Mouse (Mus musculus): ENCODE measurements at regions not wholly inside any gene's neighbourhood (a gene's known extent, or its start where the extent isn't known, plus 50 kb on each side); places are given as distances from the start of the nearest gene placed in this dataset.

GRCm38 (mm10) chr1:191457103-191457502 is 54.0 kb upstream of the Ppp2r5a start:
- Histone ChIP-seq H3K4me3 (ENCODE audit: insufficient read depth in 1 of 2, low read depth in 1 of 2, low read length in 2 of 2, poor library complexity in 1 of 2, severe bottlenecking in 1 of 2) (no peak overlapping the region), H3K9me3 (ENCODE audit: control insufficient read depth, insufficient read depth, low read depth, low read length) (no peaks in the 10 kb centered on the region), H3K27ac (ENCODE audit: insufficient read depth, low read depth, low read length, poor library complexity, severe bottlenecking) (no peak overlapping the region), H3K9ac (ENCODE audit: insufficient read depth, low read depth, low read length, poor library complexity, severe bottlenecking) (no peak overlapping the region), H3K36me3 (ENCODE audit: control insufficient read depth, insufficient read depth, low read length, poor library complexity, severe bottlenecking) (no peaks in the 10 kb centered on the region), H3K4me1 (ENCODE audit: control insufficient read depth in 2 of 2, insufficient read depth in 2 of 2, low read length in 2 of 2, poor library complexity in 1 of 2) (no peaks in the 10 kb centered on the region)
- TF ChIP-seq HCFC1 (IDR thresholded peaks at IDR 0.05; ENCODE audit: borderline replicate concordance, insufficient read depth, low read length) = no peak
- no peak for TF ChIP-seq CHD2 (IDR thresholded peaks at IDR 0.05; ENCODE audit: low read depth, low read length)
- no peak for TF ChIP-seq ZNF384 (IDR thresholded peaks at IDR 0.05; ENCODE audit: low read depth, low read length)
- no peak for TF ChIP-seq ZC3H11A (IDR thresholded peaks at IDR 0.05; ENCODE audit: borderline replicate concordance, low read depth, low read length)
- no peak for TF ChIP-seq MAFK (IDR thresholded peaks at IDR 0.05; ENCODE audit: insufficient read depth, low read depth, low read length)
- in situ Hi-C loops (cut with MboI; ENCODE audit: low sequenced_read_pairs in 2 of 2, unreplicated experiment in 2 of 2) = no loop called here
- DNase-seq (ENCODE audit: low read depth, low spot score) = no peak

GRCm38 (mm10) chr1:191454604-191455003 is 51.5 kb upstream of the Ppp2r5a start:
- in situ Hi-C loops (cut with MboI; ENCODE audit: low sequenced_read_pairs in 2 of 2, unreplicated experiment in 2 of 2) = no loop called here
- no peaks in the 10 kb centered on the region for H3K36me3 ChIP-seq (ENCODE audit: control insufficient read depth, insufficient read depth, low read length, poor library complexity, severe bottlenecking)
- H3K9me3 ChIP-seq (ENCODE audit: control insufficient read depth, insufficient read depth, low read depth, low read length) = no peaks in the 10 kb centered on the region
- H3K4me3 ChIP-seq (ENCODE audit: insufficient read depth in 1 of 2, low read depth in 1 of 2, low read length in 2 of 2, poor library complexity in 1 of 2, severe bottlenecking in 1 of 2) = no peak overlapping the region
- no peaks in the 10 kb centered on the region for H3K4me1 ChIP-seq (ENCODE audit: control insufficient read depth in 2 of 2, insufficient read depth in 2 of 2, low read length in 2 of 2, poor library complexity in 1 of 2)
- H3K9ac ChIP-seq (ENCODE audit: insufficient read depth, low read depth, low read length, poor library complexity, severe bottlenecking) = no peak overlapping the region
- DNase-seq (ENCODE audit: low read depth, low spot score) = no peak
- no peak for TF ChIP-seq ZC3H11A (IDR thresholded peaks at IDR 0.05; ENCODE audit: borderline replicate concordance, low read depth, low read length)
- no peak for TF ChIP-seq MAFK (IDR thresholded peaks at IDR 0.05; ENCODE audit: insufficient read depth, low read depth, low read length)
- no peak for TF ChIP-seq ZNF384 (IDR thresholded peaks at IDR 0.05; ENCODE audit: low read depth, low read length)
- TF ChIP-seq CHD2 (IDR thresholded peaks at IDR 0.05; ENCODE audit: low read depth, low read length) = no peak
- no peak for TF ChIP-seq HCFC1 (IDR thresholded peaks at IDR 0.05; ENCODE audit: borderline replicate concordance, insufficient read depth, low read length)
- H3K27ac ChIP-seq (ENCODE audit: insufficient read depth, low read depth, low read length, poor library complexity, severe bottlenecking) = no peak overlapping the region

- no peaks in the 10 kb centered on the region for H3K4me1 ChIP-seq (ENCODE audit: control insufficient read depth in 2 of 2, insufficient read depth in 2 of 2, low read length in 2 of 2, poor library complexity in 1 of 2)
Observed at GRCm38 (mm10) chr1:191453589-191453988, 50.5 kb upstream of the Ppp2r5a start.

More at GRCm38 (mm10) chr1:191453589-191453988, 50.5 kb upstream of the Ppp2r5a start:
- H3K9me3 ChIP-seq (ENCODE audit: control insufficient read depth, insufficient read depth, low read depth, low read length) = no peaks in the 10 kb centered on the region
- no peak overlapping the region for H3K4me3 ChIP-seq (ENCODE audit: insufficient read depth in 1 of 2, low read depth in 1 of 2, low read length in 2 of 2, poor library complexity in 1 of 2, severe bottlenecking in 1 of 2)
- TF ChIP-seq CHD2 (IDR thresholded peaks at IDR 0.05; ENCODE audit: low read depth, low read length) (no peak), ZNF384 (IDR thresholded peaks at IDR 0.05; ENCODE audit: low read depth, low read length) (no peak), ZC3H11A (IDR thresholded peaks at IDR 0.05; ENCODE audit: borderline replicate concordance, low read depth, low read length) (no peak), MAFK (IDR thresholded peaks at IDR 0.05; ENCODE audit: insufficient read depth, low read depth, low read length) (no peak), HCFC1 (IDR thresholded peaks at IDR 0.05; ENCODE audit: borderline replicate concordance, insufficient read depth, low read length) (no peak)
- H3K27ac ChIP-seq (ENCODE audit: insufficient read depth, low read depth, low read length, poor library complexity, severe bottlenecking) = no peak overlapping the region
- DNase-seq (ENCODE audit: low read depth, low spot score) = no peak
- in situ Hi-C loops (cut with MboI; ENCODE audit: low sequenced_read_pairs in 2 of 2, unreplicated experiment in 2 of 2) = no loop called here
- no peaks in the 10 kb centered on the region for H3K36me3 ChIP-seq (ENCODE audit: control insufficient read depth, insufficient read depth, low read length, poor library complexity, severe bottlenecking)
- no peak overlapping the region for H3K9ac ChIP-seq (ENCODE audit: insufficient read depth, low read depth, low read length, poor library complexity, severe bottlenecking)
